Mouse (Mus musculus) thymus, postnatal 10 days (tissue): ENCODE measurements around the gene Ntng1.

Experiments
- DNase-seq, 2 experiments: peaks; one replicate each; pipeline ENCODE4 v3.0.0; 2021; ENCODE audit warnings: low spot score in 2 of 2

The Ntng1 gene

GRCm38 (mm10) chr3:110055433-110055832, 88.4 kb downstream of the Ntng1 start:
- DNase-seq: no peak

DNA sequence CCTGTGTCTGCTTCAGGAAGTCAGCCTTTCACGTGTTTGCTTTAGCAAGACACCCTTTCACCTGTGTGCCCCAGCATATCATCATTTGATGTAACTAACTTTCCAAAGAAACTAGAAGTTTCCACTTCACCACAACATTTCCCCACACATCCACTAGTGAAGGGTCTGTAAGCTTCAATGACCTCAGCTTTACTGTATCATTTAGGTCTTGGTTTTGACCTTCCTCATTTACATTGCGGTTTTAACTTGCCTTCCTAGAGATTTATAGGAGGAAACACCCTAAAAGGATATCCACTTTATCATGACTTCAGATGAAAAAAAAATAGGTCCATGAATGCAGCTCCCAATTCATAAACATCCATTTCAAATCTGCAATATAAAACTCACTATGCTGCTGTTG, 89.7 kb downstream of the Ntng1 start:
- DNase-seq: no peak

- no peak for DNase-seq
Observed at GRCm38 (mm10) chr3:110048152-110048551, 95.7 kb downstream of the Ntng1 start.

- no peak for DNase-seq
Observed at GRCm38 (mm10) chr3:110046750-110047149, 97.1 kb downstream of the Ntng1 start.

DNA sequence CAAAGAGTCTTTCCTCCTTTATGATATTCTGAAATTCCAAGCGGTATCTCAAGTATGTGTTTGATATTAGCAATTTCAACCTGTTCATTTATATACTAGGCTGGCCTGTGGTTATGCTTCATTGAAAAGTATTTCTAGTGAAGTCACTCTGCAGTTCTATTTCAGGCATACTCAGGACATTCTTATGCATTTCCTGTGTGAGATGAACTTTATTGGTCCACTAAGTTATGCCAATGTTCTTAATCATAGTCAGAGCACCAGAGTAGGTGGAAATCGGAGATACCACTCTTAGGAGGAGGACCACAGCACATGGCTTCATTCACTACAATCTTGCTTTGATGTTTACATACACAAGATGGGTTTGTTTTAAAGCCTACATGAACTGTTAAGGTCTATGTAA, 99.6 kb downstream of the Ntng1 start:
- no peak for DNase-seq

- no peak for DNase-seq
Observed at GRCm38 (mm10) chr3:110043641-110044187, 100.1 kb downstream of the Ntng1 start.

DNA sequence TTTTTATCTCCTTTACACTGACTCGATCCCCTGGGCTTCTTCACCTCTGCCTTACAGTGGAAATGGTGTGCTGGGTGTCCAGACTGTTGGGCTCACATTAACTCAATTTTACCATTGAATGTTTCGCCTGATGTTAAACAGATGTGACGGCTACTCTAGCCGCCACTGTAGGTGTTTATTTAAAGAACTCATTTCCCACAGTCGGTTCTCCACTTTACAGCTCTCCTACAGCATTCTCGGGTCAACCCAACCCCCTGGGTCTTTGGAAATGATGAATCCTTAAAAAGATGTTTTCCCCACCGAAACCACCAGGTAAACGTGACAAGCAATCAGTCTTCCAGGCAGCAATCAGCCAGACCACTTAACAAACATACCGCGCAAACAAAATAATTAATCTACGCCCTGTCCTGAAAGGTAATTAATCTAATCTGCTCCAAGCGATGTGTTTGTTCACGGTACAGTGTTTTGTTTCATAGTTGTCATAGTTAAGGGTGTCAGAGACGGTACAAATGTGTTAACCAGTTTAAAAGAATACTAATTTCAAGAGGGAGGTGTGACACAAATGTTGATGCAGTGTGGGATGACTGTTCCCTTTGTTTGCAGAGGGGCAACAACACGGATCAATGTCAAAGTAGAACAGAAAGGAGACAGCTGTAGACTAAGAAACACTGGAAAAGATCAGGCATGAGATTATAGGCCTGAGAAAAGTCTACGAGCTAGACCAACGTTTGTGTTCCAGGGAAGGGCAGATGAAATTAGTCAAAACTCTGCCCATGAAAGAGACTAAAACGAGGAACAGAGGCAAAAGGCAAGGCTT, 120.8 kb downstream of the Ntng1 start:
- no peak for DNase-seq

GRCm38 (mm10) chr3:110010870-110011626, 132.8 kb downstream of the Ntng1 start:
- no peak for DNase-seq

DNA sequence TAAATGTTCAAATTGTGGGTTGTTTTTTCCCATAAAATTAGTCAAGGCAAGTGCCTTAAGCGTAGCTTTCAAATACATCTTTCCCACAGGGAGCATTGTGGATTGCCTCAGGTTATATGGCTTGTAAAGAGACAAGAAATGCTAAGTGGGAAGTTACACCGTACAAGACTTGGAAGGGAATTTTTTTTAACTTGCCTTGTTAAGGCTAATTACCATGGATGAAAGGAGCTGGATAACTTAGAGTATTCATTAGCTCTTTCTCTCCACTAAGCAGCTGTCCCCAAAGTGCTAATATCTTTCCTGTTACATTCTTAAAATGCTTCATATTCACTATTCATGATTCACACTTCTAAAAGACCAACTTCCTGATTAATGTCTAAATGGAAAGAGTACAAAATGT, 133.4 kb downstream of the Ntng1 start:
- DNase-seq: no peak

- DNase-seq: no peak
Observed at GRCm38 (mm10) chr3:110000349-110000748, 143.5 kb downstream of the Ntng1 start.

GRCm38 (mm10) chr3:109995663-109996024, 148.2 kb downstream of the Ntng1 start:
- DNase-seq: no peak

DNA sequence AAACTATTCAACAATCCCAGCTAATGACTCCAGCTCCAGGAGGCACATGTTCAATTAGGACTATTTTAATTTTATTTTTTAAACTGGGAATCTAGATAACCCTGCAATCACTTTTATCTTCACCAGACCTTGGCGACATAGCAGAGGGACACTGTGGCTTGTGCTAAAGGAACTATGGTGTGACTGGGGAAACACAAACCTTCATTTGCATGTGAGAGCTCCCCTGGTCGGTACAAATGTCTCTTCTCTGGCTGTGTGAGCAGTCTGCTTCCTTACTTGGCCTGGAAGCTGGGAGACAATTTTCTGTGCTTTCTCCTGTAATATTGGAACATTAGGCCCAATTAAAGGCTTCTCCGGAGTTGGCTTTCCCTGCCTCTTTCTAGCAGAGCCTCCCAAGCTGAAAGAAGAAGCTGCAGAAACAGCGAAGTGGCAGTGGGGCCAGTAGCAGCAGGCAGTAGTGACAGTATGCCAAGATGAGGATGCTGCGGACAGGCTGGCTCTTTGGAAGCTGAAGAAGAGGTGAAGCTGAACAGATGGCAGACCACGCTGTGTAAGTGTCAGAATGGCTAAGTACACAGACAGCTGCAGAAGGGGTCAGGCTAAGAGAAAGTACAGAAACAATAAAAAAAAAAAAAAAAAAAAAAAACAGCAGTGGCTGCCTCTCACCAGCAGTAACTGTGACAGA, 148.7 kb downstream of the Ntng1 start:
- no peak for DNase-seq

DNA sequence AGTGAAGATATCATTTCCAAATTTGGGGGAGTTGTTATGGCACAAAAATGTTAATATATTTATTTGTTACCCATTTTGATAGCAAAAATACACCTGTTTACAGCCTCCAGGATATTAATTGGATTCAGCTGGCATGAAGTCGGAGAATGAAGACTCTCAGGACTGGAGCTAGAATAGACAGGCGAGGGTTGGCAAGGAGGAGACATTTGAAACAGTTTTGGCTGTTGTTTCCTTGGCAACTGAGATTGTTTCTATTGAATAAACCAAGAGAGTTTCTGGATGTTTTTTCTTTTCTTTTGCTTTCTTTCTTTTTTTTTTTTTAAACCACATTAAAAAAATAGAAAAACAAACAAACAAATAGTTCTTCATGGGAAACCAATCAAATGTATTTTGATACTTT, 159.7 kb downstream of the Ntng1 start:
- no peak for DNase-seq

GRCm38 (mm10) chr3:109977614-109978013, 166.2 kb downstream of the Ntng1 start:
- DNase-seq: no peak

- DNase-seq: no peak
Observed at GRCm38 (mm10) chr3:109975106-109975505, 168.7 kb downstream of the Ntng1 start.

DNA sequence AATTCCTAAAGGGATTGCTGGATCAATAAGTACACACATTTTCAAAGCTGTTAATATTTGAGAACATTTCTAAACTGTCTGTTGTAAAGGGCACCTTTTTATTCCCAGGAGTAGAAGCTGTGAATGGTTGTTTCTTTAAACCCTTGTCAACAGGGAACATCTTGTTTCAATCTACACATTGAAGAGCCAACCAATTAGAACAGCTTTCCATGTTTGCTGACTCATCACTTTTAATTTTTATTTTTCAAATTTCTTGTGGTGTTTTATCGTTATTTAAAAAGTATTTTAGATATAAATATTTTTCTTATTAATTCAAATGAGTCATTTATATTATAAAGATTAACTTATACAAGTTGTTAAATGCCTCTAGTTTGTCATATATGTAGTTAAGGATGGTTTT, 172.3 kb downstream of the Ntng1 start:
- no peak for DNase-seq

DNA sequence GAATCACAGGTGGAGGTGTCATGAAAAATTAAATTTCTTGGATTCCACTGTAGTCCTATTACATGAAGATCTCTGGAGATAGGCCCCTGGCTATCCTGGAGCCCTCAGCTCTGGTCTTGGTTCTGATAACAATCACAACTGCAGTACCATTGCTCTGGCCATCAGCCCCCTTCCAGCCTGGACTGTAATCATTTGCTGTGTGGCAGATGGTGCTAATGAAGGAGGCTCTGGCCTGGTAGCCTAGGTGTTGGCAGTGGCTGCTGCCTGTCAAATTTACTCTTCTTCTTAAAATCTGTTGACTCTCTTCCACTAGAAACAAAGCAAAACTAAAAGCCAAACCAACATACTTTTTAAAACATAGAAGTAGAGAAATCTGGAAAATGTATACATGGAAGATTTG, 173.6 kb downstream of the Ntng1 start:
- DNase-seq: no peak

- no peak for DNase-seq
Observed at GRCm38 (mm10) chr3:109962631-109963030, 181.2 kb downstream of the Ntng1 start.

GRCm38 (mm10) chr3:109942960-109943359, 200.9 kb downstream of the Ntng1 start:
- DNase-seq: no peak

DNA sequence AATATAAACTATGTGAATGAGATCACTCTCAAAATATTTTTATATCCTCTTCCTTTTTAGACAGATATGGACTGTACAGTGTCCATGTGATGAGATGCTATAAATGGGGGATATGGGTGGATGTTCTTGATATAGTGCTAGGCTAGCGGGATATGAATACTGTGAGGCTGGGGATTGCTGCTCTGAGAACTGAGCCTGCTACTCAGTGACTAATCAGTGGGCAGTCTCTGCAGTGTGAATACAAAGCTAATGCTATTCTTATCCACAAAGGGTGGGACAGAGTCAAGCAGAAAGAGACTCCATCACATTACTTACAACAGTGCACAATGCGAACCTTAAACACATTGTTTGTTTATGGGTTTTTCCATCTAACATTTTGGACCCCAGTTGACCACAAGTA, 206.2 kb downstream of the Ntng1 start:
- no peak for DNase-seq

GRCm38 (mm10) chr3:109936275-109936674, 207.5 kb downstream of the Ntng1 start:
- DNase-seq: no peak

DNA sequence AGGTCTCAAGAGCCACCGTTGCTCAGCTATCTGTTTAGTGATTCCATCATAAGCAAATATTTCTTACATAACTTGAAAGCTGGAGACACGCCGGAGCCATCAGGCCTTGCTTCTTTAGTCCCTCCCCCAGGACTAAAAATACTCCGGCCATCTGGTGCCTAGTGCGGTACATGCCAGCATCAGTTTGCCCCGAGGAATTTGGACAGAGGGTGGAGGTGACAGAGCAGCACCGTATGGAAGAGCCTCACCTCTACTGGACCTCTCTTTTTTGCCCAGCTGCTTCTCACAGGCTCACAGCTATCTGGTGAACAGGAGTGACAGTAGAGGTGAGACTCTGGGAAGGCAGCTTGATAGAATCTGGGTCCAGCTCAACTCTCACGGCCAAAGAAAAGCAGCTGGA, 211.6 kb downstream of the Ntng1 start:
- DNase-seq: no peak
